Mouse (Mus musculus): Measurements from ENCODE around the gene Esr2.
A peak's percentile ranks its signal among the peaks of the same experiment; 100 is the strongest.
"Not testable (repeated sequence)": the region's sequence is repeated elsewhere in the genome, so short reads cannot be mapped to it uniquely, and the experiment has no call there.

Gene Esr2

GRCm38 (mm10) chr12:76136701-76137100 is 40.4 kb downstream of the Esr2 start:
- DNase-seq = no peak

- not testable (repeated sequence) for DNase-seq
Observed at GRCm38 (mm10) chr12:76133081-76133480, 44.0 kb downstream of the Esr2 start.

- no peak for DNase-seq
Observed at GRCm38 (mm10) chr12:76132591-76132990, 44.5 kb downstream of the Esr2 start.

- DNase-seq = no peak
Observed at GRCm38 (mm10) chr12:76130891-76131290, 46.2 kb downstream of the Esr2 start.

- no peak for DNase-seq
Observed at GRCm38 (mm10) chr12:76130281-76130680, 46.8 kb downstream of the Esr2 start.

GRCm38 (mm10) chr12:76128831-76129230 is 48.2 kb downstream of the Esr2 start:
- no peak for DNase-seq

- no peak for DNase-seq
Observed at GRCm38 (mm10) chr12:76128306-76128705, 48.8 kb downstream of the Esr2 start.

GRCm38 (mm10) chr12:76123223-76123622 is 53.8 kb downstream of the Esr2 start:
- DNase-seq = no peak

- no peak for DNase-seq
Observed at GRCm38 (mm10) chr12:76117632-76118153, 59.4 kb downstream of the Esr2 start.

GRCm38 (mm10) chr12:76116577-76116976 is 60.5 kb downstream of the Esr2 start:
- no peak for DNase-seq

GRCm38 (mm10) chr12:76111046-76111445 is 66.0 kb downstream of the Esr2 start:
- no peak for DNase-seq

- no peak for DNase-seq
Observed at GRCm38 (mm10) chr12:76109646-76110405, 67.2 kb downstream of the Esr2 start.

- DNase-seq = no peak
Observed at GRCm38 (mm10) chr12:76104596-76105351, 72.3 kb downstream of the Esr2 start.

GRCm38 (mm10) chr12:76102621-76103020 is 74.4 kb downstream of the Esr2 start:
- DNase-seq = no peak

GRCm38 (mm10) chr12:76095117-76096035 is 81.7 kb downstream of the Esr2 start:
- DNase-seq = peak; percentile 47 to 50

- no peak for DNase-seq
Observed at GRCm38 (mm10) chr12:76093613-76094588, 83.2 kb downstream of the Esr2 start.

- DNase-seq = no peak
Observed at GRCm38 (mm10) chr12:76092789-76093466, 84.1 kb downstream of the Esr2 start.

GRCm38 (mm10) chr12:76087025-76087424 is 90.0 kb downstream of the Esr2 start:
- no peak for DNase-seq

- peak in 1 of 2 experiments; percentile 17 for DNase-seq
Observed at GRCm38 (mm10) chr12:76085956-76086905, 90.8 kb downstream of the Esr2 start.

- no peak for DNase-seq
Observed at GRCm38 (mm10) chr12:76085066-76085465, 92.0 kb downstream of the Esr2 start.
